Mouse (Mus musculus) G1E (cell line): ENCODE data around the gene Rcor3. TPM values are rescaled to one million over a fixed set of nuclear protein-coding genes. Genes with fewer than 3 reads are reported as not detected.

Source experiments
- ATAC-seq: 2 replicates; pipeline ENCODE4 v1.8.0; 2016; ENCODE audit warnings: mild to moderate bottlenecking; ENCODE audit not compliant: insufficient number of reproducible peaks, poor library complexity, low FRiP score, severe bottlenecking; ENCODE audit errors: extremely low read depth
- DNase-seq: peaks from one replicate; pipeline ENCODE4 v3.0.0; 2012; ENCODE audit warnings: low spot score
- H3K27me3 ChIP-seq: 2 replicates; pipeline ENCODE4 v1.6.1; 2012; ENCODE audit warnings: mild to moderate bottlenecking, low read length, inconsistent platforms; ENCODE audit not compliant: insufficient read depth
- H3K36me3 ChIP-seq: replicated peaks from 2 replicates; pipeline ENCODE3; 2012; ENCODE audit warnings: mild to moderate bottlenecking, inconsistent platforms
- H3K4me1 ChIP-seq: 2 replicates; pipeline ENCODE4 v1.6.1; 2012; ENCODE audit warnings: low read depth, low read length, inconsistent platforms, mixed read lengths; ENCODE audit not compliant: insufficient read depth
- H3K4me3 ChIP-seq: 2 replicates; pipeline ENCODE4 v1.5.1; 2012; ENCODE audit warnings: low read depth, mild to moderate bottlenecking, inconsistent platforms, low read length, moderate library complexity, mixed read lengths
- H3K9me3 ChIP-seq: replicated peaks from 2 replicates; pipeline ENCODE4 v1.6.1; 2012; ENCODE audit warnings: inconsistent platforms
- CTCF ChIP-seq: IDR thresholded peaks from 2 replicates; pipeline ENCODE4 v1.5.1; 2012; ENCODE audit warnings: low read depth, low read length, inconsistent platforms, mixed read lengths
- GATA1 ChIP-seq: IDR thresholded peaks from 2 replicates; pipeline ENCODE4 v1.6.1; 2012; ENCODE audit warnings: borderline replicate concordance, low read length, inconsistent platforms, mixed read lengths
- GATA2 ChIP-seq: IDR thresholded peaks from 2 replicates; pipeline ENCODE4 v1.6.1; 2012; ENCODE audit warnings: low read depth, low read length, inconsistent platforms, borderline replicate concordance
- POLR2AphosphoS5 ChIP-seq: IDR thresholded peaks from 2 replicates; pipeline ENCODE4 v1.6.1; 2012; ENCODE audit warnings: low read depth, low read length, inconsistent platforms; ENCODE audit not compliant: insufficient replicate concordance
- TAL1 ChIP-seq: conservative IDR thresholded peaks from 2 replicates; pipeline ENCODE4 v1.6.1; 2012; ENCODE audit warnings: low read depth, low read length, inconsistent platforms, mixed read lengths
- polyA plus RNA-seq: library from polyadenylated mRNA; stranded (reverse); fragments of >175 nt; gene quantifications from 2 replicates; pipeline ENCODE4 v1.2.3, GENCODE M21; 2012
- total RNA-seq, 2 experiments: library from RNA; stranded (forward) in 1 of 2; stranded (reverse) in 1 of 2; fragments of 200-1000 nt in 1 of 2; fragments of >200 nt in 1 of 2; fragmentation: Nextera tagmentation in 1 of 2; gene quantifications; 2 replicates each; pipeline ENCODE4 v1.2.3; 2014 to 2017

Rcor3 gene
- total and polyA plus RNA-seq, 3 experiments: 24.2 to 73.9 (median 39.4) TPM

DNA sequence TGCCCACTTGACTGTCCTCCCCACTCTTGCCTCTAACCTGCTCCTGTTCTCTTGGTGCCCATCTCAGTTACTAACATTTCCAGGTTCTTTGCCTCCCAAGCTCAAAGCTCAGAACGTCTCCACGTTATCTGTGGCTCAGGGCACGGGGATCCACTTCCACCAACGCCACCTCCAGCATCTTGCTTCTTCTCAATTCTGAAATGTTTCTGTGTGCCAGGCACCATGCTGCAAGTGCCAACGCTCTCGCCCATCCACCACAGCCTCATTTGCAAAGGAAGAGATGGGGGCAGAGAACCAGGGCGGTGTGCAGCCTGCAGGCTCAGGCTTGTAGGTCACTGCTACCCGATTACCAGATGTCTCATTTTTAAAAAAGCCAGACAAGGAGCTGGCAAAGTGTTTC lies 85.4 kb downstream of the Rcor3 start:
- ATAC-seq (no peak), DNase-seq (no peak)
- TF ChIP-seq CTCF: no peak
- no peak for TF ChIP-seq POLR2AphosphoS5
- no peak for TF ChIP-seq GATA2
- no peak for TF ChIP-seq TAL1
- TF ChIP-seq GATA1: no peak
- Histone ChIP-seq H3K4me1 (no peaks in the 10 kb centered on the region), H3K4me3 (no peak overlapping the region), H3K36me3 (peaks cover 4% of the 10 kb centered on the region), H3K27me3 (no peaks in the 10 kb centered on the region), H3K9me3 (no peaks in the 10 kb centered on the region)

Other genes starting within 250 kb of the Rcor3 start
- 12.0 and 14.4 TPM in 2 replicates for gene Slc30a1, start 231.3 kb downstream of the Rcor3 start, total RNA-seq (2014; fragmentation: Nextera tagmentation)
- 16.0 and 16.1 TPM in 2 replicates for gene Slc30a1, start 231.3 kb downstream of the Rcor3 start, total RNA-seq (2017)
- gene Slc30a1, start 231.3 kb downstream of the Rcor3 start, polyA plus RNA-seq: 12.0 and 12.8 TPM in 2 replicates
- not detected in 2 replicates for gene Rd3, start 160.7 kb downstream of the Rcor3 start, total RNA-seq (2014; fragmentation: Nextera tagmentation)
- 0.12 TPM in 1 of 2 replicates, not detected in the other for gene Rd3, start 160.7 kb downstream of the Rcor3 start, total RNA-seq (2017)
- not detected in 2 replicates for gene Rd3, start 160.7 kb downstream of the Rcor3 start, polyA plus RNA-seq
- 3.5 and 6.8 TPM in 2 replicates for gene Traf5, start 45.5 kb downstream of the Rcor3 start, total RNA-seq (2014; fragmentation: Nextera tagmentation)
- gene Traf5, start 45.5 kb downstream of the Rcor3 start, total RNA-seq (2017): 3.5 and 4.7 TPM in 2 replicates
- 1.1 and 1.6 TPM in 2 replicates for gene Traf5, start 45.5 kb downstream of the Rcor3 start, polyA plus RNA-seq
- not detected in 2 replicates for gene Kcnh1, start 52.7 kb upstream of the Rcor3 start, total RNA-seq (2014; fragmentation: Nextera tagmentation)
- gene Kcnh1, start 52.7 kb upstream of the Rcor3 start, total RNA-seq (2017): 0.05 and 0.06 TPM in 2 replicates
- gene Kcnh1, start 52.7 kb upstream of the Rcor3 start, polyA plus RNA-seq: not detected in 2 replicates